Mouse (Mus musculus): ENCODE results near the gene 4930402F06Rik.
A peak's percentile ranks its signal among the peaks of the same experiment; 100 is the strongest.

4930402F06Rik gene

DNA sequence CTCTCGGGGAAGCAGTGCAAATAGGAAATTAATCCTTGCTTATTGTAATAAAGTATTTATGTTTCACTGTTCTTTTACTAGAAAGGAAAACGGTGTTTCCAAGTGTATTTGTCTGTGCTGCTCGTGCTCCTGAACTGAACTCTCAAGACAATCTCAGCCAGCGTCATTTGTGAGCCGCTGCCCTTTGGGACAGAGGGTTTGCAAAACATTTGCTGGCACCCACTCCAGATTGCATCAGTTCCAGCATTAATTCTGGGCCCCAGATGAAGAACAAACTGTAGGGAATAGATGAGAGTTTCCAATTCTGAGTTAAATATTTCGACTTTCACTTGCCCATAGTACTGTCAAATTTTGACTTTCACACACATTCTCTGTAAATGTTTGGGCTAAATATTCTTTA lies 58.3 kb downstream of the 4930402F06Rik start:
- no peak for DNase-seq (ENCODE audit: low spot score)

DNA sequence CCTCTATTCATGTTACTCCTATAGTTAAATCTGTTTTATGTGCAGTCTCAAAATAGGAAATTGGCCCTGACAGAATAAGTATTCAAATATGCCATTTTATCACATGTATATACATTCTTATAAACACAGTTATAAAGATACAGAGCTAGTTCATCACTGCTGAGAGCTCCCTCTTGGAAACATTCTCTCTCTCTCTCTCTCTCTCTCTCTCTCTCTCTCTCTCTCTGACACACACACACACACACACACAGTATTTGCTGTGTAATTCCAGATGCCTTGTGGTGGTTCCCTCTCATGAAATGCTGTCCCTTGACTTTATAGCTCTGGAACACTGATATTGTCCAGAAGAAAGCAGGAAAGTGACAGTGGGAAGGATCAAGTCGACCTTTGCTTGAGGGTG lies 58.9 kb downstream of the 4930402F06Rik start:
- DNase-seq (ENCODE audit: low spot score), result no peak

DNA sequence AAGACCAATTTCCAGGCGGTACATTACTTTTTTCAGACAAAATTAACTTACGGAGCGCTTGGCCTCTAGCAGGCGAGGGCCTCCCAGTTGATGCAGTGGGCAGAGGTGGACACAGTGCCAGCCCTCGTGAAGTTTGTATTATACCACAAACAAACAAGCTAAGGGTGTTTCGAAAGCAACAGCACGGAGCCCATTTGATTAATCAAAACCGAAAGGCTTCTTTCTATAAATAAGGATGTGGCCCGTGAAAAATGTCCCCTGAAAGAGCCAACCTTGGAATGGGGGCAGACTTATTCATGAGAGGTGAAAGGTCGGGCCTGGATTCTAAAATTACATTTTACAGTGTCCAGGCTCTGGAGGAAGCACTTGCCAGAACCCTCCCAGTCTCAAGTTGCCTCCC lies 59.6 kb downstream of the 4930402F06Rik start:
- DNase-seq (ENCODE audit: low spot score), result no peak

DNA sequence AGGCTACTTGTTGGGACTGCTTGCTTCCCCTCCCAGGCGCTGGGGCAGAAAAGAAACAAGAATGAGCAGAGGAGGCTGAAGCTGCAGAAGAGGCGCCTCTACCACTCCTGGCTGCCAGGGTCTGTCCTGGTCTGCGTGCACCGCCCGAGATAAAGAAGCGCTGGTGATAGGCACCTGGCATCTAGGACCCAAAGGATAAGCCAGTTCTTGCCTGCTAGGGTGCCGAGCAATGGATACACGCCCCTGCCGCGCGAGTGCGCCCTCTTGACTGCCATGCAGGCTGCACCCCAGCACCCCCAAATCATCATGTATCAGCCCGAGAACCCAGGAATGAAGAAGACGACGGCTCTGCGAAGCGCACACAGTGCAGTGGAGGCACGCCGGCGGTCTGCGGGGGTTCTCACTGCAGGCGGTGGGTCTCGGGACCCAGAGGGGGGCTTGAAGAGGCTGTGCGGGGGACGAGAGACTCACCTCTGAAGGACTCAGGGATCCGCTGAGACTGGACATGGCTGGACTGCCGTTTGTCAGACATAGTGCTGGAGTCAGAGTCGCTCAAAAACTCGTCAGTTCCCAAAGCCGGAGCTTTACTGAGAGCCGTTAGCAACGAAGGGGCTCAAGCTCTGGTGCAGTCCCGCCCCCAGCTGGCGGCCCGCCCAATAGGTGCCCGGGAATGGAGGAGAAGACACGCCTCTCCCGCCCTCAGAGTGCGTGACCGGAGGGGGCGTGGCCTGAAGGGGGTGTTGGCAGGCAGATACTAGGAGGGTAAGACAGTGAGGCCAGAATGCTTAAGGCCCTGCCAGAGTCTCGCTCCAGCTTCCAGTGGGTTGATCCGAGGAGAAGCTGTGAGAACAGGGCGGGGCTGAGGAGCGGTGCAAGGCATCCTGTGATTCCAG lies 60.3 kb downstream of the 4930402F06Rik start, which contains the start of gene Stom:
Gene Stom (minus strand): TSS at position 589 of the 893 bp plus-strand sequence.
- DNase-seq (ENCODE audit: low spot score), result peak; percentile 100

DNA sequence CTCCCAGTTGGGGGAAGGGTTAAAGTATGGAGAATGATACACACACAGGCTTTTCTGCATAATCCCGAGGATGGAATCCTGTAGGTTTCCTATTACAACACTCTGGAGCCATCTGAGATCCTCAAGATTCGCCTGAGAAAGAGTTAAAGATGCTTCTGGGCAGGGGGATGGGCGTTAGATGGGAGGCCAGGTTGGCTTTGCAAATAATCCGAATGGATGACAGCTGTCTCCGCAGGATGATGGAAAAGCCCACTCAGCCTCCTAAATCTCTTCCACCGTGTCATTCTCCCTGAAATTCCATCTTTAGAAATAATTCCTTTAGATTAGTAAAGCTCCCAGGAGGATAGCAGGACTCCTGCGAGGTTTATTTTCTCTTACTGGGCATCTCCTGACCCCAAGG lies 61.4 kb downstream of the 4930402F06Rik start:
- DNase-seq (ENCODE audit: low spot score), result no peak

DNA sequence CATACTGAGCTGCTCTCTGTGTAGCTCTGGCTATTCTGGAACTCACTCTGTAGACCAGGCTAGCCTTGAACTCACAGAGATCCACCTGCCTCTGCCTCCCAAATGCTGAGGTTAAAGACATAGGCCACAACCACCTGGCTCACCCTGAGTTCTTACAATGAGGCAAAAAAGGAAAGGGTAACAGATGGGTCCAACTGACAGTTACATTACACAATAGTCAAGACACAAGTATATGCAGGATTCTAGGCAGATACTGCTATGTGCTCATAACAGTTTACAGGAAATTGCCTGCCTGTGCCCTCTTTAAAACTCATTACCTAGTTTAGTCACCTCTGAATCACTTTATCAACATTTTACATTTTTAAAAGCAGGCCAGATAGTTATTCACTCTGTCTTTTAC lies 63.3 kb downstream of the 4930402F06Rik start:
- DNase-seq (ENCODE audit: low spot score), result no peak

DNA sequence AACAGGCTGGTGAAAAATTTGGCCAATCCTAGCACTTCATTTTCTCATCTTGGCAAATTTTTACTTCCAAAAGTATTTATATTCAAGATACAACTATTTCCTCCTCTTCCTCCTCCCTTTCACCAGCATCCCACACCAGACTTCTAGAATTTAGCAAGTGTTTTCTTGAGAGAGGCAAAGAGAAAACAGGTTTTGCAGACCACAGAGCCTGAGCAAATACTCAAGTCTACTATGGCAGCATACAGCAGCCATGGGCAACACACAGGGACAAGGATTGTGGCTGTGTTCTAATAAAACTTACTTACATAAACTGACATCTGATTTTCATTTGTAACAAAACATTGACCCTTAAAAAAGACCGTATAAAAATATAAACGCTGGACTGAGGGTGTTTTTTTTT lies 65.8 kb downstream of the 4930402F06Rik start:
- no peak for DNase-seq (ENCODE audit: low spot score)

DNA sequence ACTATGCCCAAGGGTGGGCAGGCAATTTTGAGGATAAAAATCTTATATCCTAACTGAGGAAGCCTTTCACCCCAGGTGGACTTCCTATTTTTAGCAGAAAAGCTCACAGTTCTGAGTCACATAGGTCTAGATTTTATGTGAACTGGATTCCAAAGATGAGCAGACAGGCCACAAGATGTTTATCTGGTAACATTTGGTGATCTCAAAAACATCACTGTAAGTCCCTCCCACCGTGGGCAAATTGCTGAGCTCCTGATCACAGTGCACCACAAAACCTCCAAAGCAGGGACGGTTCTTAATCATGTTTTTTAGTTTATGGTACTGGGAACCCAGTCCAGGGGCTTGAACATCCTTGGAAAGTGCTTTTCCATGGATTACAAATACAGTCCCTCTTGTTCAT lies 67.9 kb downstream of the 4930402F06Rik start:
- no peak for DNase-seq (ENCODE audit: low spot score)

DNA sequence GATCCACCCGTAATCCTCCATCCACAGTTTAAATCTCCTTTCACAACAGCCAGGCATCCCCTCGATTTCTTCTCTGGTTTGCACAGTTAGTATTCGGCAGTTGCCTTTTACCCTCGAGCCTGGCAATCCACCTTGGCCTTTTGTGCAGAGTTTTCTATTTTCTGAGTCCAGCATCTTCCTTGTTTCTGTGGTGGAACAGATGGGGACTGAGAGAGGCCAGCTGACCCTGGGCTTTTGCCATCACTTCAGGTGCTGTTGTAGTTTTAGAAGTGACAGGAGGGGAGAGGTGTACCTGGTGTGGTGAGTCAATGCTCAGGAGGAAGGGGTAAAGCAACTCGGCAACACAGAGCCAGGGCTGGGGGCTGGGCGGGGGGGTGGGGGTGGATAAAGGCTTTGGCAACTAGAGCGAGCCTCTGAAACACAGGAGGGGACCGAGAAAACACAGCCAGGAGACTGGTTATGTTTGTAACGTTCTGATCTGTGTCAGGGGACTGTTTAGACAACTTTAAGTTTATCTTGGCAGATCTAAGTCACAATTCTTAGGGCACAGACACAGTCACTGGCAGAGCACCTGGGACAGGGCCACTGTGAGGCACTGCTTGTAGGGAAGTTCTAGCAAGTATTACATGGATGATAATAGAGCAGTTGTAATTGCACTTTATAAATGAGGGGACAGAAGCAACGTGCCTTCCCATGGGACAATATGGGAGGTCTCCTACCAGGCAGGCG lies 68.7 kb downstream of the 4930402F06Rik start:
- DNase-seq (ENCODE audit: low spot score), result no peak

DNA sequence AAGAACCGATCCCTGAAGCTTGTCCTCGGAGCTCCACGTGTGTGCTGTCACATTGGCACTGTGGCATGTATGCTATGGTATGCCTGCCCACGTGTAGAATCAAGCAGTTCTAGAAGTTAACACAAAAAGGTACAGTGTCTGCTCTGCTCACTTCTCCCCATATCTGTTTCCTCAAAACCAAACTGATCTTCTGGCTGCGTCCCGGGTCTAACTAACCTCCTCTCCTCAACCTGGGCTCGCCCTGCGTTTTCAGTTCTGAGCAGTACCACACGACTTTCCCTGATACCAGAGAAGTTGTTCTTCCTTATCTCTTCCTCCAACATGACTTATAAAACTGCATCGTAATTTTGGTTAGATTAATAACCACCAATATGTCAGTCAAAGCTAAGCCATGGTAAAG lies 69.4 kb downstream of the 4930402F06Rik start:
- DNase-seq (ENCODE audit: low spot score), result no peak

DNA sequence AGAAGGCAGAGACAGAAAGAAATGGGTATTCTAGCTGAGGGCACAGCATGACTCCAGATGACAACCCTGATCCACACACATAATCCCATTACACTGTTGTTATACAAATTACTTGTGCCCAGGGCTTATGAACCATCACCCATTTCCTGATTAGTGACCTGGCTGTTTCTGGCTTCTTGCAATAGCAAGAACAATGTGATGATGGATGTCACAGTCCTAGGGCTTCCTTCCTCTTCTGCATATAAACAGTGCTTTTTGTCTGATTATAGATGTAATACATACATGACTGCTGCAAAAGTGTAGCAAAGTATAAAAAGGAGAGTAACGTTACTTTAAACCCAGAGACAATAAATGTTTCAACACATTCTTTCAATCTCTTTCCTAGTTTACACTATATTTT lies 70.0 kb downstream of the 4930402F06Rik start:
- DNase-seq (ENCODE audit: low spot score), result no peak

DNA sequence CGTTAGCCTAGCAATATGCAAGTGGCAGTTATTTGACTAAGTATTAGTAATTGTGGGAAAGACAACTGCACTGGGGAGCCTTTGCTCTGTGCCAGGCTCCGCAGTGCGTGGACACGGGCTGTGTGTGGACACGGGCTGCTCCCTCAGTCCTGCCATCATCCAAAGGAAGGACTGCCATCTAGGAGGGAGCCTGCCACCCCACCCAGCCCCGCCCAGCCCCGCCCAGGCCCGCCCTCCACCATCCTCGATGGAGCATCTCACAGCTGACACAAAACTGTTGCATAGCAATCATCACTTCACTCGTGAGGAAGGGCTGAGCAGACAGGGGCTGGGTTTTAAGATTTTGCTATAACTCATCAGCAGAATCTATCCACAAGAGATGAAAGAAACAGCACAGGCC lies 71.0 kb downstream of the 4930402F06Rik start:
- DNase-seq (ENCODE audit: low spot score), result no peak

Measured in testis, postnatal 10 days (tissue).